Mouse (Mus musculus) cerebellum, adult 2 months (tissue): Measurements from ENCODE around the gene Sval2.

Experiments
- CTCF ChIP-seq: fragments of 200-500 bp; IDR thresholded peaks from 2 replicates; pipeline ENCODE4 v1.5.1; 2011; ENCODE audit warnings: low read depth, mild to moderate bottlenecking, control low read depth, low read length, moderate library complexity, borderline replicate concordance; ENCODE audit not compliant: insufficient read depth
- POLR2A ChIP-seq: fragments of 200-500 bp; IDR thresholded peaks from 2 replicates; pipeline ENCODE4 v1.6.1; 2011; ENCODE audit warnings: low read length, control low read depth, borderline replicate concordance; ENCODE audit not compliant: insufficient read depth

DNA sequence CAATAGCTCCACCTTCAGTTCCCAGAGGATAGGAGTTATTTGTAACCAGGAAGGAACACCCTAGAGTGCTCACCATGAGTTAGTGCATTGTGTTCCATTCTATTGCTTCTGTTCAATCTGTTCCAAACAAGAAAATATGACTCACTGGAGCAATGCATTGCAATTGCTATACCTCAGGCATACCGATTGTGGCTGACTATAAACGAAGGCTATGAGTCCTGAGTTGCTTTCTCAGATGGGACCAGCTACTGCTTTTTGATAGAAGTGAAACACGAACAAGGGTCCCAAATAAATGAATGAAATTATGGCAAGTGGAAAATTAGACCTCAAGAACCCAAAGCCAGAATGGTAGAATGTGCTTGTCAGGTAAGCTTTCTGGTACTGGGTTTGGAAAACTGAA, at the start of gene Sval2:
- TF ChIP-seq POLR2A (no peak), CTCF (no peak)
